Mouse (Mus musculus) adrenal gland, postnatal 14 days (tissue): ENCODE data around the gene Olfr94. TPM values are rescaled to one million over a fixed set of nuclear protein-coding genes. Genes with fewer than 3 reads are reported as not detected.
"Not testable (repeated sequence)": the region's sequence is repeated elsewhere in the genome, so short reads cannot be mapped to it uniquely, and the experiment has no call there.

Source experiments
- DNase-seq: peaks from one replicate; pipeline ENCODE4 v3.0.0; 2021; ENCODE audit warnings: mixed read lengths
- long read RNA-seq, 2 experiments: library from polyadenylated mRNA; stranded (forward); transcript quantifications; one replicate each; pipeline ENCODE4 v2.0.0; 2021
- total RNA-seq: library from RNA; stranded (reverse); gene quantifications from 2 replicates; pipeline ENCODE4 v1.2.3, GENCODE M21; 2021

Gene Olfr94
- total RNA-seq: not detected in 2 replicates
- long read RNA-seq, experiment 1: 0 reads
- long read RNA-seq, experiment 2: 0 reads

GRCm38 (mm10) chr17:37200894-37201293, at the start of gene Olfr94:
Gene Olfr94 (minus strand): TSS chr17:37200994.
- no peak for DNase-seq

GRCm38 (mm10) chr17:37250544-37250943, 49.8 kb upstream of the Olfr94 start:
- peak; percentile 9 for DNase-seq

DNA sequence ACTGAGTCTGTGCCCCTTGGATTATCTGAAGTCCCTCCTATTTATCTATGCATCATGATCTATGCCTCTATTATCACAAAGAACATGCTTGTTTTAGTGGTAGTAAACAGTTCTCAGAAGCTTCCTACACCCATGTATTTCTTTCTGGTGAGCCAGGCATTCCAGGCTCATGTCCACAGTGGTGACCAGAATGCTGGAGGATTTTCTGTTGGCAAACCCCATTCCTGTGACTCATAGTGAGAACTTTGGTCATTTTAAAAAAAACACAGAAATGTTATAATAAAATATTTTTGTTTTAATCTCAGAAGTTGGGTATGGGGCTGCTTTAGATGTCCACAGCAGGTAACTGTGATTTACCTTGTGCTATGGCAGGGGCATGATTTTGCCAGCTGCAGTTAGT, 48.7 kb upstream of the Olfr94 start:
- no peak for DNase-seq

DNA sequence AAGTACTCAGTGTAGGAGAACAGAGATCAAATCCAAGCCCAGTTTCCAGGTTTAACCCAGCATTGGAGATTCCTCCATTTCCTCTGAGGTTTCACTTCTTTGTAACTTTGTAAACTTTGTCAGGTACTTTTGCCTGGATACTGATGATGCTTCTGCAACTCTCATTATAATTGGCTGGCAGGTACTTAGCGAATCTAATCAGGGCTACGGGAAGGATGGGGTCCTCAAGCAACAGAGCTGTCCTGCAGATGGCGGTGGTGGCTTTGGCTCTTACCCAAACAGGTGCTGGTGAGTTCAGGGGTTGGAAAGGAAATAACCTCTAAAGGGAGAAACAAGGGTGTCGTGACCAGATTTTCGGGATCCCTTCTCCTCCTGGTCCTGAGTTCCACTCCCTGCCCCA, 45.9 kb upstream of the Olfr94 start:
- DNase-seq: peak; percentile 43

DNA sequence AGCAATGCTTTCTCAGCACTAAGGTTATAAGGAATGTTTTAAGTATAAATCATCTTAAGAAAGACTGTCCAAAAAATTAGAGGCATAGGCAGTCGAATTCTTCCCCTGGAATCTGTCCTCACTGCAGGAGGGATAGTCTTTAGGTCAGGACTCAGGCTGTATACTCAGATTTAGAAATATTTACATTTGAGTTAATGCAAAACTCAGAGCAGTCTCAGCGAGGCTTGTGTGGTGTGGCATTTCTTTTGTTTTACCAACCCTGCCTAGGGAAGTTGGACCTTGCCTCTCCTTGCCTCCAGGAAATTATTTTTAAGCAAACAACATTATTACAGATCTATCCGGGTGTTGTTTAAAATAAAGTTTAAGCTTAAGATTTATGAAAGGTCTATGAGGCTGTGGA, 41.4 kb upstream of the Olfr94 start:
- DNase-seq: no peak

DNA sequence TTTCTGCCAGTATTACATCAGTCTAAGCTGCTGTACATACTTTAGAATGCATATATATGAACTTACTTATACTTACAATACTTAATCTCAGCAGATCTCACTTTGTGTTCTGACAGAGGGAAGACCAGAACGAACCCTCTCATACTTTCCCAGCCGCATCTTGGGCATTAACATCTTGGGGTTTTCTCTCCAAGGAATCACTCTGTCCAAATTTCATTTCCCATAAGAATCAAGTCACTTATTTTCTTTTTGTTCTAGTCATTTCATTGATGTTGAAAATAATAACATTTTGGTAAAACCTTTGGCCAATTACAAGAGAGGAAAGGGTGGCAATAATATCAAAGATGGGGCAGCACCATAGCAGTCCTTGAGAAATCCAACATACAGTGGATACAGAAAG, 36.4 kb upstream of the Olfr94 start, which contains the start of gene Olfr97:
Olfr97 (minus strand) TSS at position 101 of the 400 bp plus-strand sequence.
- not testable (repeated sequence) for DNase-seq

GRCm38 (mm10) chr17:37221879-37222278, 21.1 kb upstream of the Olfr94 start:
- DNase-seq: no peak

DNA sequence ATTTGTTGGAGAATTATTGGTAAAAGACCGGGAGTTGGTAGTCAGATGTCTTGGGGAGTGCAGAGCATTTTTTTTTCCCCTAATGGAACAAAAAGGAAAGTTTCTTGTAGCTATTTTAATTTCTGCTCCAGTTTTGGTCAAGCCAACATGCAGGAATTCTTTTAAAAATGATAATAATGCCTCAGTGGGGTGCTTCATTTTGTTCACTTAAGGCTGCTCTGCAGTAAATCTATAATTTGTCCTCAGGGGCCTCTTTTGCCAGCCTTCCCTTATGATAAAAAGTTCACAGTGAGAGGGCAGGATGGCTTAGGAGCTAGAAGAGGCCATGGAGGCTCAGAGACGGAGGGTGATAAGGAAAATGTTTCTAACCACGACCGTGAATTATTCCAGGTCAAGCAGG, 19.1 kb upstream of the Olfr94 start, which contains the start of gene Olfr96:
Olfr96 (plus strand) TSS at position 301 of the 400 bp plus-strand sequence.
- DNase-seq: no peak

- DNase-seq: peak; percentile 32
Measured at GRCm38 (mm10) chr17:37218486-37218885, 17.7 kb upstream of the Olfr94 start.

GRCm38 (mm10) chr17:37213018-37213417, 12.2 kb upstream of the Olfr94 start, which contains the start of gene Olfr95:
Gene Olfr95 (minus strand): TSS chr17:37213118.
- no peak for DNase-seq

GRCm38 (mm10) chr17:37210884-37211768, 10.3 kb upstream of the Olfr94 start:
- DNase-seq: no peak

DNA sequence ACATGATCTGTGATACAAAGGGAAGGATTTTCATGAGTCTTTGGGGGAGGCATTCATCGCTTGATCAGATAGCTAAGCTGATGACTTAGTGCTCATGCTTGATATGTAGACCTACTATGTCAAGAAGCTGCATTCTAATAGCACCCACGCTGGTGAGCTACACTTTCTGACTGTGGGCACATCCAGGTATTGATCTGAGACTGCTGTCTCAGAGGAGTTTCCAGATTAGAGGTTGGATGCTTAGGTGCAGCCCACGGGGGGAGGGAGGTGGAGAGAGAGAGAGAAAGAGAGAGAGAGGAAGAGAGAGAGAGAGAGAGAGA, 3.1 kb upstream of the Olfr94 start:
- no peak for DNase-seq

- peak; percentile 85 for DNase-seq
Measured at GRCm38 (mm10) chr17:37203206-37203916, 2.6 kb upstream of the Olfr94 start.

- peak; percentile 13 for DNase-seq
Measured at GRCm38 (mm10) chr17:37196845-37197724, 3.7 kb downstream of the Olfr94 start.

GRCm38 (mm10) chr17:37194782-37195181, 6.0 kb downstream of the Olfr94 start:
- peak; percentile 17 for DNase-seq

DNA sequence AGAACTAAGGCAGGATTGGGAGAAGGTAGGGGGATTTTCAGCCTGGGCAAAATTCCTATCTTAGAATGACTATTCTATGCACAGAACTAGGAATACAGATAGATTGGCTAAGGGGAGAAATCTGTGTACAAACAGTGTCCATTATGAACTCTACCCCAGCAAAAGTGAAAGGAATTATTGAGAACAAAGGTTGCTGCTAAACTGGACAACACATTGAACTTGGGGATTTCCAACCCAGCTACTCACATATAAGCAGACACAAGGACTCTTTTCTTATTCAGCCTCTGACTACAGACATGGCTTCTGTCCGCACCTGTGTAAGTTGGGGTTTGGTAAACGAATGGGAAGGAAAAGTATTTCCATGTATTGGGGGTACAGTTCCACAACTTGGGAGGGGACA, 7.1 kb downstream of the Olfr94 start, which contains the start of gene Ubd:
Ubd (plus strand) TSS at position 237 of the 400 bp plus-strand sequence.
- DNase-seq: no peak

GRCm38 (mm10) chr17:37193032-37193431, 7.8 kb downstream of the Olfr94 start:
- no peak for DNase-seq

GRCm38 (mm10) chr17:37190711-37191110, 10.1 kb downstream of the Olfr94 start:
- peak; percentile 46 for DNase-seq

- DNase-seq: no peak
Measured at GRCm38 (mm10) chr17:37185474-37185873, 15.3 kb downstream of the Olfr94 start.

GRCm38 (mm10) chr17:37161394-37161793, 39.4 kb downstream of the Olfr94 start, which contains the start of gene Olfr93:
Gene Olfr93 (minus strand): TSS chr17:37161494.
- no peak for DNase-seq
